Mouse (Mus musculus) midbrain, embryonic 13.5 days (tissue): Measurements from ENCODE around the gene Hist1h1b. TPM values are rescaled to one million over a fixed set of nuclear protein-coding genes. Genes with fewer than 3 reads are reported as not detected.
"Not testable (repeated sequence)": the region's sequence is repeated elsewhere in the genome, so short reads cannot be mapped to it uniquely, and the experiment has no call there.

Experiments
- ATAC-seq: fragments of 200-750 bp; cut with Nextera tagmentation; 2 replicates; pipeline ENCODE4 v1.8.0; 2017; ENCODE audit warnings: mild to moderate bottlenecking, moderate TSS enrichment, moderate library complexity
- H3K27ac ChIP-seq: fragments of 300-500 bp; sonication (generic); 2 replicates; pipeline ENCODE4 v1.5.1; 2015; ENCODE audit warnings: inconsistent platforms, mild to moderate bottlenecking, moderate library complexity
- H3K27me3 ChIP-seq: fragments of 300-500 bp; sonication (generic); 2 replicates; pipeline ENCODE4 v1.6.1; 2015; ENCODE audit warnings: mild to moderate bottlenecking, inconsistent platforms
- H3K36me3 ChIP-seq: fragments of 300-500 bp; sonication (generic); 2 replicates; pipeline ENCODE4 v1.6.1; 2015; ENCODE audit warnings: mild to moderate bottlenecking, inconsistent platforms
- H3K4me1 ChIP-seq: fragments of 300-500 bp; sonication (generic); replicated peaks from 2 replicates; pipeline ENCODE4 v1.6.1; 2015; ENCODE audit warnings: inconsistent platforms
- H3K4me2 ChIP-seq: fragments of 300-500 bp; sonication (generic); replicated peaks from 2 replicates; pipeline ENCODE4 v1.6.1; 2015; ENCODE audit warnings: moderate library complexity, mild to moderate bottlenecking, inconsistent platforms
- H3K4me3 ChIP-seq: fragments of 300-500 bp; sonication (generic); replicated peaks from 2 replicates; pipeline ENCODE4 v1.5.1; 2015; ENCODE audit warnings: mild to moderate bottlenecking, inconsistent platforms
- H3K9ac ChIP-seq: fragments of 300-500 bp; sonication (generic); replicated peaks from 2 replicates; pipeline ENCODE4 v1.6.1; 2015; ENCODE audit warnings: mild to moderate bottlenecking, inconsistent platforms
- H3K9me3 ChIP-seq: fragments of 300-500 bp; sonication (generic); 2 replicates; pipeline ENCODE4 v1.6.1; 2016; ENCODE audit warnings: mild to moderate bottlenecking, inconsistent platforms
- WGBS: fragments of 180-500 bp; shearing (Covaris S2); methylation state at CpG from one replicate; pipeline ENCODE4 v1.1.7; 2015; 5-methylcytosine and 5-hydroxymethylcytosine counted together
- polyA plus RNA-seq: library from polyadenylated mRNA; unstranded; fragments of >200 nt; fragmentation: Nextera tagmentation; extraction: Ambion mirVana; gene quantifications from 2 replicates; pipeline ENCODE4 v1.2.1, GENCODE M21; 2015

The Hist1h1b gene
- polyA plus RNA-seq: 11.8 and 15.6 TPM in 2 replicates

DNA sequence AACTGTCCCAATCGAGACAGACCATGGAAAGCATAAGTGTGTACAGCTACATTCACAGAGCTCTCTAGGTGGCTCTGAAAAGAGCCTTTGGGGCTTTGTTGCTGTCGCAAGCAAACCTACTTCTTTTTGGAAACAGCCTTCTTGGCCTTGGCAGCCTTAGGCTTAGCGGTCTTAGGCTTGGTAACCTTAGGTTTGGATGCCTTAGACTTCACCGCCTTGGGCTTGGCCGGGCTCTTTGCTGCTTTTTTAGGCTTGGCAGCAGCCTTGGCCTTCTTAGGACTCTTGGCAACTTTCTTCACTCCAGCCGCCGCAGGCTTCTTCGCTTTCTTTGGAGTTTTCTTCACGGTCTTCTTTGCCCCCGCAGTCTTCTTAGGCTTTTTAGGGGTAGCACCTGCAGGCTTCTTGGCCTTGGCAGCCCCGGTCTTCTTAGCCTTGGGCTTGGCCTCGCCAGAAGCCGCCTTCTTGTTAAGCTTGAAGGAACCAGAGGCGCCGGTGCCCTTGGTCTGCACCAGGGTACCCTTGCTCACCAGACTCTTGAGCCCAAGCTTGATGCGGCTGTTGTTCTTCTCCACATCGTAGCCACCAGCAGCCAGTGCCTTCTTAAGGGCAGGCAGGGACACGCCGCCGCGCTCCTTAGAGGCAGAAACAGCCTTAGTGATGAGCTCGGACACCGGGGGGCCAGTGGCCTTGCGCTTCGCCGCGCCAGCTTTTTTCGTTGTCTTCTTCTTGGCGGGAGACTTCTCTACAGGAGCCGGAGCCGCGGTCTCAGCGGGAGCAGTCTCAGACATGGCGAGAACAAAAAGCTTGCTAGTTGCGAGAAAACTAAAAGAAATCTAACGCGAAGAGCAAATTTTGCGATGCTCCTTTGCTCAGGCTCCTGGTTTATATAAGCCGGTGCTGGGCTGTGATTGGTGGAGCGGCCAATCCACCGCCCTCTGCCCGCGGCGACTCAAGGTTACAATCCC lies at the start of gene Hist1h1b:
TSS of gene Hist1h1b (minus strand) at position 859 of the 965 bp plus-strand sequence.
- H3K27me3 ChIP-seq: no peaks in the 10 kb centered on the region
- peak within 1 kb of the TSS; percentile 83 for H3K9ac ChIP-seq
- H3K9me3 ChIP-seq: no peaks in the 10 kb centered on the region
- WGBS: under 1% methylated on average over 44 of the region's 44 CpGs
- peaks cover 37% of the 10 kb centered on the region for H3K4me1 ChIP-seq
- H3K27ac ChIP-seq: peak within 1 kb of the TSS; percentile 88
- H3K4me2 ChIP-seq: peak within 1 kb of the TSS; percentile 95
- H3K4me3 ChIP-seq: peak within 1 kb of the TSS; percentile 53
- peak; percentile 12 for ATAC-seq
- no peaks in the 10 kb centered on the region for H3K36me3 ChIP-seq

DNA sequence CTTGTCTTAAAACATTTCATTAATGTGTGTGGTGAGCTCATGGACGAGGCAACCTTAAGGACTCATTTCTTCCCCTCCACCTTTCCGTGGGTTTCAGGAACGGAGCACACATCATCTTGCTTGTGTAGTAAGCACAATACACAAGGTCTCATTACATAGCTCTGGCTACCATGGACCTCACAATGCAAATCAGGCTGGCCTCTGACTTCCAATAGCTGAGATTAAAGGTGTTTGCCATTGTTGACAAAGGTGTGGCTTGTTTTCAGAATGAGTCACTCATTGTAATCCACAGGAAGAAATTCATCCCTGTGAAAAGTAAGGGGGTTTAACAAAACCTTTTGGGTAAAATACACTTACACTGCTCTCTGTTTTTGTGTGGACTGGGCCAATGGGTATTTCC lies 48.1 kb upstream of the Hist1h1b start:
- Histone ChIP-seq H3K9me3 (no peaks in the 10 kb centered on the region), H3K4me2 (no peak overlapping the region), H3K27ac (no peak overlapping the region), H3K9ac (no peak overlapping the region), H3K4me3 (no peak overlapping the region), H3K4me1 (no peaks in the 10 kb centered on the region), H3K36me3 (no peaks in the 10 kb centered on the region), H3K27me3 (no peaks in the 10 kb centered on the region)
- ATAC-seq: no peak
- WGBS: 88% methylated on average over 3 of the region's 3 CpGs

DNA sequence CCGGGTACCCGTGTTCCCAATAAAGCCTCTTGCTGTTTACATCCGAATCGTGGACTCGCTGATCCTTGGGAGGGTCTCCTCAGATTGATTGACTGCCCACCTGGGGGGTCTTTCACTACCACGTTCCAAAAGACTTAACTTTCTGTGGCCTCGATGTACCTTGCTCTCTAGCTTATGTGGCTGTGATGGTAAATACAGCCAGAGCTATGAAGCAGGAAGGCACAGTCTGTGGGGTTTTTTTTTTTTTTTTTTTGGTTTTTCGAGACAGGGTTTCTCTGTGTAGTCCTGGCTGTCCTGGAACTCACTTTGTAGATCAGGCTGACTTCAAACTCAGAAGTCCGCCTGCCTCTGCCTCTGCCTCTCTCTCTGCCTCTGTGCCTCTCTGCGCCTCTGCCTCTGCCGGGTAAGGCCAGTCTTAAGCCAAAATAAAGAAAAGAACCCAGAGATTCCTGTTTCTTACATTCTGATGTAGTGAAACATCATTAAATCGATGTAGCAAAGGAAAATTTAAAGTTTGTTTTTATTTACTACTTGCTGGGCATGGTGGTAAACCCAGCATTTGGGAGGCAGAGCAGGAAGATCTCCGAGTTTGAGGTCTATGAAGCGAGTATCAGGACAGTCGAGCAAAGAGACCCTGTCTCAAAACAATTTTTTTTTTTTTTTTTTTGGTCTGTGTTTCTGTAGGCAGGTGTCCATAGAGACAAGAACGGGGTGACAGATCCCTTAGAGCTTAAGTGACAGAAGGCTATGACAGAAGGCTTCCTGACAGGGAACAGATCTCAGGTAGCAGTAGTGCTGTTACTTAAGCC lies 39.9 kb upstream of the Hist1h1b start:
- not testable (repeated sequence) for H3K9me3 ChIP-seq, H3K4me3 ChIP-seq, H3K4me1 ChIP-seq, H3K4me2 ChIP-seq, H3K27me3 ChIP-seq, H3K9ac ChIP-seq, H3K27ac ChIP-seq, H3K36me3 ChIP-seq, ATAC-seq
- 67% methylated on average over 6 of the region's 16 CpGs for WGBS

DNA sequence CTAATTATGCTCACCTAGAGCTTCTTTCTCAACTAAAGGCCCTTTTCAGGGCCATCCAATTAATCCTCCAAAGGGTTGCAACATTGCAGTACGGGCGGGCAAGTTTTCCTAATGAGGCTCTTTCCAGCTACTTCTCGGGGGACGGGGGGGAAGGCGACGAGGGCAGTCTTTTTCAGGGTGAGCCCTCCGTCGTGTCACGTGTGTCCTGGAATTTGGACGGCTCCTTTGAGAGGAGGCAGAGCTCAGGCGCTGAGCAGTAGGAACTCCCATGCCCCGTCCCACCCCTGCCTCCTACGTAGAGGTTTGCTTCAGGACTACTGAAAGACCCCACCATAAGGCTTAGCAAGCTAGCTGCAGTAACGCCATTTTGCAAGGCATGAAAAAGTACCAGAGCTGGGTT lies 31.7 kb upstream of the Hist1h1b start:
- H3K27me3 ChIP-seq, H3K9me3 ChIP-seq, H3K9ac ChIP-seq, H3K4me1 ChIP-seq, H3K27ac ChIP-seq, H3K36me3 ChIP-seq: not testable (repeated sequence)
- peak; percentile 28 for ATAC-seq
- Histone ChIP-seq H3K4me2 (peak overlapping the region; percentile 48), H3K4me3 (peak overlapping the region; percentile 23)
- whole genome bisulfite sequencing: 0% methylated on average over 14 of the region's 14 CpGs

DNA sequence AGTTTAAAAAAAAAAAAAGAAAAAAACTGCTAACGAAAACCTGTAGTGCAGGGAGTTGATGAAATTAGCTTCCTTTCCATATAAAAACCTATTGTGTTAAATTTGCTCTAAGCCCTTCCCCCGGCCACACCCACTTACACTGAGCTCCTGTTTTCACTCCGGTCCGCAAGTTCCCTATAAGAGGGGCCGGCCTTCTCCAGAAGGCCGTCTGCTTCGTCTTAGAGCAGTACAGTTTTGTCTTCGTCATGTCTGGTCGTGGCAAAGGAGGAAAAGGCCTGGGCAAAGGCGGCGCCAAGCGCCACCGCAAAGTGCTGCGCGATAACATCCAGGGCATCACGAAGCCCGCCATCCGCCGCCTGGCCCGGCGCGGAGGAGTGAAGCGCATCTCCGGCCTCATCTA lies 31.1 kb upstream of the Hist1h1b start, which contains the start of gene Hist1h4m:
TSS of gene Hist1h4m (plus strand) at position 208 of the 400 bp plus-strand sequence.
- H3K9me3 ChIP-seq, H3K27me3 ChIP-seq, H3K4me1 ChIP-seq, H3K9ac ChIP-seq, H3K36me3 ChIP-seq, H3K27ac ChIP-seq: not testable (repeated sequence)
- no CpG with 5 or more reads among the region's 24 CpGs for WGBS
- peak within 1 kb of the TSS; percentile 23 for H3K4me3 ChIP-seq
- peak within 1 kb of the TSS; percentile 48 for H3K4me2 ChIP-seq
- peak; percentile 44 for ATAC-seq

DNA sequence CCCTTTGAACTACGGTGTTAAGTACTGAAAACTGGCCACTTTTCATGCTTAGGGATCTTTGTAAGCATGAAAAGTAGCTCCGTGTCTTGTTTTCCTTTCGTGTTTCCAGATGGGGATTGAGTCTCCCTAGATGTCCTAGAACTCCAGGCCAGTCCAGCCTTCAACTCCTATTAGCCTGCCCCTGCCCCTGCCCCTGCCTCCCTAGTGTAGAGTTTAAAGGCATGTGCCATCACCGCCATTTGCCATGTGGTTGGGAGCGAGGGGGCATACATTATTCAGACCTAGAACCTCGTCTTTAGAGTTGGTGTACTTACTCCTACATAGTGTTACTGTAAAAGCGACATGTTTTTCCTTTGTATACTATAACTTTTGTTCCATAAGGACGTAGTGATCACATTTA lies 30.6 kb upstream of the Hist1h1b start:
- not testable (repeated sequence) for H3K4me2 ChIP-seq, H3K4me3 ChIP-seq, H3K27ac ChIP-seq, H3K36me3 ChIP-seq, H3K9ac ChIP-seq, H3K4me1 ChIP-seq, H3K27me3 ChIP-seq, H3K9me3 ChIP-seq
- WGBS: no CpG with 5 or more reads among the region's 8 CpGs
- peak; percentile 47 for ATAC-seq

DNA sequence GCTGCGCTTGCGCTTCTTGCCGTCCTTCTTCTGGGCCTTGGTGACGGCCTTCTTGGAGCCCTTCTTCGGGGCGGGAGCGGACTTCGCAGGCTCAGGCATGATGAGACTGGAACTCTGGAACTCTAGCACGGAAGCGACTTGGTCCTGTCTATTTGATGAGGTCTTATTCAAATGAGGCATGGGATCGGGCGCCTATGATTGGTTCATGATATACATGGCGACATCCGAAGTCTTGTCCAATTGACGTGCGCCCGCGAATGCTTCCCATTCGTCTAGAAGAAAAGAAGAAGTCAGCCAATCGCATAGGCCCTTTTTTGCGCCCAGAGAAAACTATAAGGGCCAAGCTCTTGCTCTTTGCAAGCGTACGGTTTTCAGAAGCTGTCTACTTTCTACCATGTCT lies 29.6 kb upstream of the Hist1h1b start, which contains the start of the genes Hist1h2bq and Hist1h2ao:
TSS of gene Hist1h2bq (minus strand) at position 125 of the 400 bp plus-strand sequence.
TSS of gene Hist1h2ao (plus strand) at position 393 of the 400 bp plus-strand sequence.
- WGBS: no CpG with 5 or more reads among the region's 23 CpGs
- not testable (repeated sequence) for H3K4me1 ChIP-seq, H3K27me3 ChIP-seq, H3K9ac ChIP-seq, H3K4me3 ChIP-seq, H3K27ac ChIP-seq, H3K36me3 ChIP-seq, H3K4me2 ChIP-seq, H3K9me3 ChIP-seq
- ATAC-seq: peak; percentile 98

DNA sequence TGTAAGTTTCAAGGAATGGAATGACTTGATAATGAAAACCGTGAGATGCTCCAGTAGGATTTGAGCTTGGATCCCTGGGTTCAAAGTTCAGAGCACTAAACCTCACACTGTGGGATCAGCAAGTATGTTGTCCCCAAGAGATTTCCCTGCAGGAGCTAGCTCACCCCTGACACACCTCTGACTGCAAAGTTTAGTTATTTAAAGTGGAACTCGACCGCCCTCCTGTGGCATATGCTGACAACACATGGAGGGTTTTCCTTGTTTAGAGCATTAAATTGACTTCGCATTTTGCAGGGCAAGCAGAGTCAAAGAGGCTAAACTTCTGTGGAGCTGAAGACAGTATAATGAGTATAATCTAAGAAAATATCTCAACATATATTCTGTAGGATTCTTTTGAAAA lies 22.6 kb upstream of the Hist1h1b start:
- H3K36me3 ChIP-seq, H3K27ac ChIP-seq, H3K9ac ChIP-seq, H3K27me3 ChIP-seq, H3K4me2 ChIP-seq, H3K4me3 ChIP-seq, H3K9me3 ChIP-seq, H3K4me1 ChIP-seq: not testable (repeated sequence)
- no CpG with 5 or more reads among the region's 4 CpGs for WGBS
- ATAC-seq: peak; percentile 60; the same call in 1 of the 2 replicates

DNA sequence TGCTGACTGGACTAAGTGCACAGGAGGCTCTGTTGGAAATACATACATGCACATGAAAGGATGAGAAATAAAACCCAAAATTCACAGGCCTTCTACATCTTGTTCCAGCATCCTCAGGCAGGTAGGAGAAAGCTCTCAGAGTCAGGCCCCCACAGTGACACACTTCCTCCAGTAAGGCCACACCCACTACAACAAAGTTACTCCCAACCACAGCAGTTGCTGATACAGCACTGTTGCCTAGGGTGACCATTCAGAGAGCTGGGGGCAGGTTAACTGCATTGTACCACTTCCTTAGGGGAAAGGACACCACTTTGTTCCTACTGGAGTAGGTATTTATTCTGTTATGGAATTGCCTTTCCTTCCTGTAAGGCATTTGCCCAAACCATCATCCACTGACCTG lies 16.7 kb upstream of the Hist1h1b start:
- H3K4me1 ChIP-seq, H3K9me3 ChIP-seq, ATAC-seq, H3K4me3 ChIP-seq, H3K36me3 ChIP-seq, H3K27me3 ChIP-seq, H3K27ac ChIP-seq, H3K9ac ChIP-seq, H3K4me2 ChIP-seq: not testable (repeated sequence)

DNA sequence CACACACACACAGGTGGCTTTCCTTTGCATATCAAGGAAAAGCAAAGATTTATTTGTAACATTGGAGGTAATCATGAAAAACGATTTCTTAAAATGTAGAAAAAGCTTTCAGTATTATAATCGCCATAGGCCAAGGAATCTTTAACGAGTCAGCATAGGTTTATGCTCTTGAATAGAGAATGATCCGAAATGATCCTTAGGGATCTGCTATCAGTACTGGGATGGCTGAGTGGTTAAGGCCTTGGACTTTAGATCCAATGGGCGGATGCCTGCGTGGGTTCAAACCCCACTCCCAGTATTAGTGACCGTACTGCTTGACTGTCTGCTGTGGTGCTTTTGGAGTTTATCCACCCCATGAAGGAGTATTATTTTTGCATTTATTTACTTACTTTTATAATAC lies 15.2 kb upstream of the Hist1h1b start:
- 93% methylated on average over 7 of the region's 7 CpGs for WGBS
- Histone ChIP-seq H3K9ac (no peak overlapping the region), H3K4me3 (no peak overlapping the region), H3K36me3 (no peaks in the 10 kb centered on the region), H3K9me3 (no peaks in the 10 kb centered on the region), H3K4me1 (peaks cover 5% of the 10 kb centered on the region), H3K4me2 (no peak overlapping the region), H3K27ac (no peak overlapping the region), H3K27me3 (no peaks in the 10 kb centered on the region)
- ATAC-seq: no peak

DNA sequence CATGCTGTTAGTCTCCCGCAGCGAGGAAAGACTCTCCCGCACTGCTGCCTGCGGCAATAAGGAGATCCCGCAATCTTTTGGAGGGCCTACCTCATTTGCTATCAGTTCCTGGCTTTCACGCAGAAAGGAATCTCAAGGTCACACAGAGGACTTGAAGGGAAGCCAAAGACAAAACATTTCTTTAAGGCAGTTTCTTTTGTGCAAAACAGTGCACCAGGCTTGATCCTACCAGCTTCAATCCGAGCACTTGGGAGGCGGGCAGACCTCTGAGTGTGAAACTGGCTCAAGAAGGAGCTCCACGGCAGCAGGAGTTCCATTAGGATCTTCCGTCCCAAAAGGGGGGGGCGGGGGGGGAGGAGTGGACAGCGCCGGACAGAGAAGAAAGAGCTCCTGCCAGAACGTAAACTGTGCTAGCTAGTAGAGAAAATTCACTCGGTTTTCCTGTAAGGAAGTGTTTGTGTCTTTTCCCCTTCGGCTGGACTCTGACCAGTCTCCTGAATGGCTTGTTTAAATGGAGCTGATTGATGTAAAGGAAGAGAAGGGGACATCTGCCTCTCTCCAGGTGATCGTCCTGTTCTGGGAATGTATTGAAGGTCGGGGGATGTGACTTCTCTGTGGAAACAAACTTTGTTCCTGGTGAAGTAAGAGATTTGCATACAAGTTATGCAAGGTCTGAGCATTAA lies 10.3 kb upstream of the Hist1h1b start:
- Histone ChIP-seq H3K4me1 (peaks cover 23% of the 10 kb centered on the region), H3K36me3 (no peaks in the 10 kb centered on the region), H3K4me2 (peak overlapping the region; percentile 33), H3K27ac (no peak overlapping the region), H3K27me3 (no peaks in the 10 kb centered on the region), H3K9me3 (no peaks in the 10 kb centered on the region), H3K9ac (peak overlapping the region; percentile 50; the same call in 1 of the 2 replicates), H3K4me3 (no peak overlapping the region)
- no peak for ATAC-seq
- WGBS: 7% methylated on average over 18 of the region's 18 CpGs
